In the genomic region with DNA sequence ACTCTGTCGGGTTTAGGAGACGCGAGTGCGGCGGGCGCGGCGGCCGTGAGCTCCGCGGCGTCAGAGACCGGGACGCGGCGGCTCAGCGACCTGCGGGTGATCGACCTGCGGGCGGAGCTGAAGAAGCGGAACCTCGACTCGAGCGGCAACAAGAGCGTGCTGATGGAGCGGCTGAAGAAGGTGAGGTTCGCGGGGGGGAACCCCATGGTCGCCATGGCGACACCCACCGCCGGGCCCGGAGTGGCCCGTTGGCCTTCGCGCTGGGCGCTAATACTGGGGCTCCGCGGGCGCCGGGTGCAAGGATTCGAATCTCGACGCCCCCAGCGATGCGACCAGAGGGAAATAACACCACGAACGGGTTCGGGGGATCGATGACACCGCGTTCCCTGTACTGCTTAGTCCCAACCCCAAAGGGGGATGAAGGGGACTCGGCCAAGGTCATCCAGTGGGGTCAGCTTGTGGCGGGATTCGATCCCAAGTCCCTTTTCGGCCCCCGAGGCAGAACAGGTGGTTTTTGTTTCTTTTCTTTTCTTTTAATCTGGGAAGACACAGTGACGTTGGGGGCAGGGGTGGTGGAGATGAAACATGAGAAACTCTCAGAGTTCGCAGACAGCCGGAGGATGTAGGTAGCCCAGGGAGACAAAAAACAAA, we compare ENCODE assay signal across 1 mouse cellular context.
A peak's percentile ranks its signal among the peaks of the same experiment; 100 is the strongest.
TF ChIP-seq lines count a peak whose summit lies in the region.

No protein-coding gene starts in this region.

TF ChIP-seq in MEL, 35 proteins besides CTCF, POLR2A, EP300 and RAD21:
- no peak for TF ChIP-seq MAZ (IDR thresholded peaks at IDR 0.05; ENCODE audit: low read depth, low read length)
- 0 out of 2 replicates have a peak, but pooled peaks have one; percentile 0 for TF ChIP-seq TBP (IDR thresholded peaks at IDR 0.05; ENCODE audit: low read depth, low read length)
- TF ChIP-seq SIN3A (IDR thresholded peaks at IDR 0.05; ENCODE audit: low read length) = peak; percentile 51
